Mouse (Mus musculus): ENCODE measurements around the gene Mrpl23. TPM values are rescaled to one million over a fixed set of nuclear protein-coding genes. Genes with fewer than 3 reads are reported as not detected.
A peak's percentile ranks its signal among the peaks of the same experiment; 100 is the strongest.

The Mrpl23 gene
- polyA plus RNA-seq, 1 experiment from 2014 or later: 44.9 TPM

GRCm38 (mm10) chr7:142570565-142570964 lies 38.1 kb downstream of the Mrpl23 start:
- ATAC-seq: peak; percentile 65
- Histone ChIP-seq H3K27me3 (replicated peaks) (no peaks in the 10 kb centered on the region), H3K36me3 (no peaks in the 10 kb centered on the region), H3K9me3 (no peaks in the 10 kb centered on the region), H3K4me3 (replicated peaks) (no peak overlapping the region), H3K27ac (peak overlapping the region; percentile 85), H3K4me2 (replicated peaks) (peak overlapping the region; percentile 30), H3K9ac (peak overlapping the region; percentile 32; the same call in 1 of the 2 replicates), H3K4me1 (replicated peaks) (peaks cover 78% of the 10 kb centered on the region)
- 43% methylated on average over 9 of the region's 9 CpGs for WGBS

GRCm38 (mm10) chr7:142571458-142572220 lies 39.2 kb downstream of the Mrpl23 start:
- peak overlapping the region; percentile 85 for H3K27ac ChIP-seq
- H3K9ac ChIP-seq: peak overlapping the region; percentile 38
- 28% methylated on average over 16 of the region's 16 CpGs for WGBS
- H3K4me3 ChIP-seq (replicated peaks): no peak overlapping the region
- no peaks in the 10 kb centered on the region for H3K27me3 ChIP-seq (replicated peaks)
- peaks cover 68% of the 10 kb centered on the region for H3K4me1 ChIP-seq (replicated peaks)
- no peaks in the 10 kb centered on the region for H3K36me3 ChIP-seq
- no peak for ATAC-seq
- peak overlapping the region; percentile 28 for H3K4me2 ChIP-seq (replicated peaks)
- no peaks in the 10 kb centered on the region for H3K9me3 ChIP-seq

- H3K27ac ChIP-seq: peak overlapping the region; percentile 85
- H3K4me1 ChIP-seq (replicated peaks): peaks cover 63% of the 10 kb centered on the region
- ATAC-seq: no peak
- H3K9me3 ChIP-seq: no peaks in the 10 kb centered on the region
- no peaks in the 10 kb centered on the region for H3K36me3 ChIP-seq
- peak overlapping the region; percentile 38; the same call in 1 of the 2 replicates for H3K9ac ChIP-seq
- H3K4me2 ChIP-seq (replicated peaks): peak overlapping the region; percentile 28
- H3K4me3 ChIP-seq (replicated peaks): no peak overlapping the region
- H3K27me3 ChIP-seq (replicated peaks): no peaks in the 10 kb centered on the region
- WGBS: 18% methylated on average over 7 of the region's 7 CpGs
Measured at GRCm38 (mm10) chr7:142572343-142572742, 39.9 kb downstream of the Mrpl23 start.

- H3K36me3 ChIP-seq: no peaks in the 10 kb centered on the region
- peaks cover 63% of the 10 kb centered on the region for H3K4me1 ChIP-seq (replicated peaks)
- H3K4me2 ChIP-seq (replicated peaks): peak overlapping the region; percentile 28
- H3K27me3 ChIP-seq (replicated peaks): no peaks in the 10 kb centered on the region
- 13% methylated on average over 6 of the region's 6 CpGs for WGBS
- peak overlapping the region; percentile 31 for H3K9ac ChIP-seq
- H3K9me3 ChIP-seq: no peaks in the 10 kb centered on the region
- no peak overlapping the region for H3K4me3 ChIP-seq (replicated peaks)
- H3K27ac ChIP-seq: peak overlapping the region; percentile 85
- no peak for ATAC-seq
Measured at GRCm38 (mm10) chr7:142572992-142573391, 40.5 kb downstream of the Mrpl23 start.

GRCm38 (mm10) chr7:142574155-142574660 lies 41.7 kb downstream of the Mrpl23 start:
- ATAC-seq: no peak
- H3K9me3 ChIP-seq: no peaks in the 10 kb centered on the region
- H3K4me2 ChIP-seq (replicated peaks): peak overlapping the region; percentile 47; the same call in 1 of the 2 replicates
- no peak overlapping the region for H3K4me3 ChIP-seq (replicated peaks)
- H3K9ac ChIP-seq: no peak overlapping the region
- no peaks in the 10 kb centered on the region for H3K27me3 ChIP-seq (replicated peaks)
- H3K27ac ChIP-seq: peak overlapping the region; percentile 85
- H3K36me3 ChIP-seq: no peaks in the 10 kb centered on the region
- 33% methylated on average over 3 of the region's 3 CpGs for WGBS
- peaks cover 62% of the 10 kb centered on the region for H3K4me1 ChIP-seq (replicated peaks)

- Histone ChIP-seq H3K27ac (peak overlapping the region; percentile 85), H3K27me3 (replicated peaks) (no peaks in the 10 kb centered on the region), H3K4me2 (replicated peaks) (peak overlapping the region; percentile 47), H3K9ac (peak overlapping the region; percentile 23; the same call in 1 of the 2 replicates), H3K4me3 (replicated peaks) (no peak overlapping the region), H3K4me1 (replicated peaks) (peaks cover 56% of the 10 kb centered on the region), H3K36me3 (no peaks in the 10 kb centered on the region), H3K9me3 (no peaks in the 10 kb centered on the region)
- 46% methylated on average over 9 of the region's 9 CpGs for WGBS
- ATAC-seq: peak; percentile 19
Measured at GRCm38 (mm10) chr7:142574826-142575351, 42.4 kb downstream of the Mrpl23 start.

GRCm38 (mm10) chr7:142575491-142575890 lies 43.0 kb downstream of the Mrpl23 start:
- Histone ChIP-seq H3K4me1 (replicated peaks) (peaks cover 51% of the 10 kb centered on the region), H3K4me3 (replicated peaks) (peak overlapping the region; percentile 46), H3K4me2 (replicated peaks) (peak overlapping the region; percentile 47), H3K27ac (peak overlapping the region; percentile 85), H3K9ac (peak overlapping the region; percentile 52; the same call in 1 of the 2 replicates), H3K9me3 (no peaks in the 10 kb centered on the region), H3K27me3 (replicated peaks) (no peaks in the 10 kb centered on the region), H3K36me3 (no peaks in the 10 kb centered on the region)
- WGBS: 50% methylated on average over 12 of the region's 12 CpGs
- peak; percentile 6 for ATAC-seq

- 59% methylated on average over 5 of the region's 5 CpGs for WGBS
- Histone ChIP-seq H3K4me3 (replicated peaks) (peak overlapping the region; percentile 46), H3K36me3 (no peaks in the 10 kb centered on the region), H3K9ac (peak overlapping the region; percentile 52), H3K9me3 (no peaks in the 10 kb centered on the region), H3K27ac (peak overlapping the region; percentile 85), H3K4me1 (replicated peaks) (peaks cover 47% of the 10 kb centered on the region), H3K4me2 (replicated peaks) (peak overlapping the region; percentile 47), H3K27me3 (replicated peaks) (no peaks in the 10 kb centered on the region)
- no peak for ATAC-seq
Measured at GRCm38 (mm10) chr7:142575971-142576370, 43.5 kb downstream of the Mrpl23 start.

- WGBS: 61% methylated on average over 25 of the region's 25 CpGs
- peak overlapping the region; percentile 52 for H3K9ac ChIP-seq
- peak overlapping the region; percentile 46 for H3K4me3 ChIP-seq (replicated peaks)
- H3K9me3 ChIP-seq: no peaks in the 10 kb centered on the region
- no peaks in the 10 kb centered on the region for H3K27me3 ChIP-seq (replicated peaks)
- ATAC-seq: no peak
- peaks cover 39% of the 10 kb centered on the region for H3K4me1 ChIP-seq (replicated peaks)
- no peaks in the 10 kb centered on the region for H3K36me3 ChIP-seq
- H3K27ac ChIP-seq: peak overlapping the region; percentile 85
- peak overlapping the region; percentile 47 for H3K4me2 ChIP-seq (replicated peaks)
Measured at GRCm38 (mm10) chr7:142576472-142577326, 44.2 kb downstream of the Mrpl23 start.

GRCm38 (mm10) chr7:142577806-142578423 lies 45.4 kb downstream of the Mrpl23 start:
- ATAC-seq: peak; percentile 79
- H3K4me1 ChIP-seq (replicated peaks): peaks cover 27% of the 10 kb centered on the region
- WGBS: 40% methylated on average over 26 of the region's 26 CpGs

GRCm38 (mm10) chr7:142579069-142579468 lies 46.6 kb downstream of the Mrpl23 start:
- Histone ChIP-seq H3K4me2 (replicated peaks) (no peak overlapping the region), H3K27me3 (replicated peaks) (no peaks in the 10 kb centered on the region), H3K4me1 (replicated peaks) (peaks cover 16% of the 10 kb centered on the region), H3K9me3 (no peaks in the 10 kb centered on the region), H3K4me3 (replicated peaks) (no peak overlapping the region), H3K36me3 (no peaks in the 10 kb centered on the region), H3K27ac (peak overlapping the region; percentile 67), H3K9ac (no peak overlapping the region)
- WGBS: 62% methylated on average over 5 of the region's 5 CpGs
- no peak for ATAC-seq

More at GRCm38 (mm10) chr7:142577806-142578423, 45.4 kb downstream of the Mrpl23 start:
- Histone ChIP-seq H3K9me3 (no peaks in the 10 kb centered on the region), H3K27ac (peak overlapping the region; percentile 85), H3K4me3 (replicated peaks) (peak overlapping the region; percentile 46), H3K27me3 (replicated peaks) (no peaks in the 10 kb centered on the region), H3K36me3 (no peaks in the 10 kb centered on the region), H3K4me2 (replicated peaks) (peak overlapping the region; percentile 47), H3K9ac (peak overlapping the region; percentile 52)

Data from intestine, embryonic 15.5 days (tissue).